Mouse (Mus musculus) frontal cortex, postnatal 36 days (tissue): ENCODE measurements around the gene Gm20388.
"Not testable (repeated sequence)": the region's sequence is repeated elsewhere in the genome, so short reads cannot be mapped to it uniquely, and the experiment has no call there.

Experiments
- DNase-seq, 2 experiments: peaks; one replicate each; pipeline ENCODE4 v3.0.0; 2022; ENCODE audit warnings: low spot score in 2 of 2

Gene Gm20388

DNA sequence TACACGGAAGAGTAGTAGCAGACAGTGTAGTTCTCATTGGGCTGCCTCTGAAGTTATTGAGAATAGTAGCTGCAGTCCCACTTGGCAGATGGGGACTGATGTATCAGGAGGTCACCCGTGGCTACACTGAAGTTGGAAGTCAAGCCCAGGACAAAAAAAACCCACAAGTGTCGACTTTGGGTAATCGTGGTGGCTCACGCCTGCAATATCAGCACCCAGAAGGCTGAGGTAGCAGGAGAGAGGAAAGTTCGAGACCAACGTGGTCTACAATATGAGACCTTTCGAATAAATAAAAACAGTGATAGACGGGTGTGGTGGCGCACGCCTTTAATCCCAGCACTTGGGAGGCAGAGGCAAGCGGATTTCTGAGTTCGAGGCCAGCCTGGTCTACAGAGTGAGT is 1674.1 kb downstream of the Gm20388 start:
- no peak for DNase-seq

DNA sequence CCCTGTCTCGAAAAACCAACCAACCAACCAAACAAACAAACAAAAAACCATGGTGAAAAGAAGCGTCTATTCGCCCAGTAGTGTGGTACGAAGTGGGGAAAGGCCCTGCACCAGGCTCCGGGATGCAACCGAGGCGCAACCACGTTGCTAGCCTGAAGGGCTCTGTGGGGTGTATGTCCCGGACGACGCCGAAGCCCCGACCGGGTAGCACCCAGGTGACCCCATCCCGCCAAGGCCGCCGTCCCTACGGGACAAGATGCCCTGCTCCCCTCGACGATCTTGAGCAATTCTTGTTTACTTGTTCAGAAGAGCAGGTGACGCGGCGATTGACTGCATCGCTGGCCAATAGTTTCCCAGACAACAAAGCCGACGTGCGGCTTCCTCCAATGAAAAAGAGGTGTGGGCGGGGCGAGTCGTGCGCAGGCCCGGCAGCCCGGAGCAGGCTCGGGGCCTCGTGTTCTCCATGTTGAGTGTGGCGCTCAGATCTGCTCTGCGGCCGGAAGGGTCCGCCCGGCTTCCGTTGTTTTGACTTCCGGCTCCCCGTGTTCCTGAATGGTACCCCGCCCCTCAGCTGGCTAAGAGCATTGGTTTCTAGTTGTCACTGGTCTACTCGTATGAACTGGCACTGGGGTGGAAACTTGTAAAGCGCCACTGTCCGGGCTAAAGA is 1674.7 kb downstream of the Gm20388 start:
- DNase-seq: peak; percentile 99 to 100

DNA sequence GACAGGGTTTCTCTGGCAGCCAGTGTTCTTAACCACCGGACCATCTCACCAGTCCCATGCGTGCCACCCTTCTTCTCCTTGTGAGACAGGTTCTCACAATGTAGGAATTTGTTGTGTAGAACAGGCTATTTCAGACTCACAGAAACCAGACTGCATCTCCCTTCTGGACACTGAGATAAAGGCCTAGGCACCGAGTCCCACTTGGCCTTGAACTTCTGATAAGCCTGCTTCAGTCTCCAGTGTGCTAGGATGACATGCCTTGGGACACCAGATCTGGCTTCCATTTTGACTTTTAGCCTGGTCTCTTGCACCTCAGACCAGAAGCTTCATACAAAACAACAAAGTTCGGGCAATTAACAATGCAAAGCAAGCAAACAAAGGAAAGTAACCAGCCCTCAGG is 1678.1 kb downstream of the Gm20388 start:
- DNase-seq: no peak

DNA sequence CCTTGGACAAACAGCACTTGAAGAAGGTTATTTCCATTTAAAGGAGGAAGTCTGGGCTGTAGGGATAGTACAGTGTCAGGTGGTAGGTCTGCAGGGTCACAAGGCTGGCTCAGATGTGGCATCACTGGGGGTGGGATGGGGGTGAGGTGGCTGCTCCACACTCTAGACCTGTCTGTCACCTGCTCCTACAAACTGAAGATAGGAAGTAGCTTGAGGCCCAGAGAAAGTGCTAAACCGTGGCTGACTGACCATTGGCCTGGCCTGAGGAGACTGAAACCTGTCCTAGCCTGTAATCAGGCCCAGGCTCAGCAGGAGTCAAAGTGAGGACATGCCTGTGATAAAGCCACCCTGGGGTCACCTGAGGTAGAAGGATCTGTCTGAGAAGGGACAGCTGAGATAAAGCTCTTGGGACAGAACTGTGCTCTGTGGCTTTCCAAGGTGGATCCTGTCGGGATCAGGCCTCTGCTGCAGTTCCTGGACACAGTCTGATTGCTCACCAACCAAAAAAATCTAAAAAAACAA is 1678.6 kb downstream of the Gm20388 start:
- no peak for DNase-seq

DNA sequence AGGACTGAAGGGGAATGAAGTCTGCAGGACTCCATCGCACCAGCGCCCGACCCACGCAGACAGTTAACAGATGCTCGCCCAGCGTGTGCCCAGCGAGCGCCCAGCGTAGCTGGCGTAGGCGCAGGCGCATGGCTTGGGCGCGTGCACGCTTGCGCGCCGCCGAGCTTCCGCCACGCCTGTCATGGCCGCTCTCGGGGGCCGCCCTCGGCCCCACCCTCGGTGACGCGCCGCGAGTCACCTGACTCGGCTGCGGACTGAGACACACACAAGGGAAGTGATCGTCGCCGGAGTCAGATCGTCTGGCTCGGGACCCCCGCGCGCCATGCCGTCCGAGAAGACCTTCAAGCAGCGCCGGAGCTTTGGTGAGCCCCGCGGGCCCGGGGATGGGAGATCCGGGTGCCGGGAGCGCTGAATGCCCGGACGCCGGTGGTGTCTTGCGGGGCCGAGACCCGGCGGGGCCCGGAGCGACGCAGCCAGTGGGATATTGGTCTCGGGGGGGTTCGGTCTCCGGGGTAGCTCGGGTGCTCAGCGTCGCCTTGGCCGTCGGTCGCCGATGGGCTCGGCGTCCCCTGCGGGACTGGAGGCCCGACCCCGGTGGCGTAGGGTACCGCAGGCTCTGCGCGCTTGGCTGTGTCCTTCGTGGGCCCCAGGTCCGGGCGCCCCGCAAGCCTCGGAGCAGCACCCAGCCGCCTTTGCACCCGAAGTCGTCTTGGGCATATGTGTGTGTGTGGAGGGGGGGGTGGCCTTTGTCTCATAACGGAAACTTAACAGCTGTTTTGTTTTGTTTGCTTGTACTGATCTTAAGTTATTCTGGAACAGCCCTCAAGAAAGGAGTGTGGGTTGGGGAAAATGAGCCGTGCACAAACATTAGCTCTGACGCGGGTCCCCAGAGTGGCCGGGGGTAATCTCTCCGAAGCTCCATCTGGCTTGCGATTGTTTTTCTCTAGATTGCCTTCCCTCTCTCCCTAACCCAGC is 1679.8 kb downstream of the Gm20388 start, which contains the start of gene Map1lc3b:
Gene Map1lc3b (plus strand): TSS at position 159 of the 975 bp plus-strand sequence.
- peak; percentile 96 to 98 for DNase-seq

DNA sequence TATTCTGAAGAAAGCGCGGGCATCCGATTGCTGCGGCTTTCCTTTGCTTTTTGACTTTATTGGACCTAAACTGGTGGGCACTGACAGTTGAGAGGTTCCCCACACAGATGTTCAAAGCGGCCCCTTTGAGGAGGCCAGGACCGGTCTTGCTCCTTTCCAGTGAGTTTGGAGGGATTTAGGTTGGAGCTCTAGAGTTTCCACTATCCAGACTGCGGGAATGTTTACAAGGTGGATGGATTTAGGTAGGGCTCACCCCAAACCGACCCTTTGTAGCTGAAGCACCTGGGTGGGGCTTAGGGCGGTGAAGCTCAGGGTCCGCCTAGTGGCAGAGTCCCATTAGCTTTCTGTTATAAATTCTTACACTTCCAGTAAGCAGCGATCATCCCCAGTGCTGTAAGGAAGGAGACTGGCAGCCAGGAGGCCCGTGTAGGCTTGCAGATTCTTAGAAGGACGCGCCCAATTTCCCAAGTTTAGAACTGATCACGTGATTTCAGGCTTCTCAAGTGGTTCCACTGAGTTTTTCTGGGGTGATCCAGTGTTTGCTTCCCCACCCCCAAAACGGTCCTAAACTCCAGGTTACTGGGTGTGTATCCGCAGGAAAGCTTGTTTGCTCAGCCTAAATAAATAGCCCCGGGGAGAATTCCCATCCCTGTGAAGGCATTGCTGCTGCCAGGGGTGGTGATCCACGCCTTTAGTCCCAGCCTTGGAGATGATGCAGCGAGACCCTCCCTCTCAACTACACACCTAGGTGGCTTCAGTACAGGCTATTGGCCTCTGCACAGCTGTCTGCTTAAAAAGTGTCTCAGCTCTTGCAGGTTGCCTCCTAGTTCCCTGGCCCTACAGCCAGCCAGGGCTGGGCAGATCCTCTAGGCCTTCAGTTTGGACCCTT is 1680.8 kb downstream of the Gm20388 start:
- no peak for DNase-seq

DNA sequence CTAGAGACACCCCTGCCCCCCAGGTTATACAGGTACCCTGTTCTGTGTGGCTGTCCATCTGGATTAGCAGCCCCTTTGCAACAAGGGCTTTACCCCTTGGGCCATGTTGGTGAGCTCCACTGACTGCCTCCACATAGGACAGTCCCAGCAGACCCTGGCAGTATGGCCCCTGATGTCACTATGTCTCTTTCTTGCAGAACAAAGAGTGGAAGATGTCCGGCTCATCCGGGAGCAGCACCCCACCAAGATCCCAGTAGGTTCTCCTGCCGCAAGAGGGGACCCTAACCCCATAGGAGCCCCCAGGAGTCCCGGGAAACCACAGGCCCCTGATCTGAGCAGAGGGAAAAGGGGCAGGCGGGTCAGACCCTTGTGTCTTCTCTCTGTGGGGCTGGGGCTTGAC is 1682.7 kb downstream of the Gm20388 start:
- no peak for DNase-seq

DNA sequence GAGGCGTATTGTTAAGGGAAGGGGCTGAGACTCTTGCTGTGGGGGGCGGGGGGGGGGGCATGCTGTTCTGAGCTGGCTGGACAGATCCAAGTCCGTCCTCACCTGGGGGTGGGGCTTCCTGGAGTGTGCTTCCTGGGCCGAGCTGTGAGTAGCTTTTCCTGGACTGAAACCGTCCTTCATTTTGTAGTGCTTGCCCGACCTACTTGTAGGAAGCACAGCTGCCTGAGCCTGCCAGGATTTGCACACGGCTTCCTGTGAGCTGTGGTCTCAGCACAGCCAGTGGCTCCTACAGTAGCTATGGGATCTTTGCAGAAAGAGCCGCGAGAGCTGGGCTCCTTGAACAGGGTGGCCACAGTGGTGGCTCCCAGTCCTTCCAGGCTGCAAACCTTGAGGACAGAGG is 1683.3 kb downstream of the Gm20388 start:
- DNase-seq: no peak

DNA sequence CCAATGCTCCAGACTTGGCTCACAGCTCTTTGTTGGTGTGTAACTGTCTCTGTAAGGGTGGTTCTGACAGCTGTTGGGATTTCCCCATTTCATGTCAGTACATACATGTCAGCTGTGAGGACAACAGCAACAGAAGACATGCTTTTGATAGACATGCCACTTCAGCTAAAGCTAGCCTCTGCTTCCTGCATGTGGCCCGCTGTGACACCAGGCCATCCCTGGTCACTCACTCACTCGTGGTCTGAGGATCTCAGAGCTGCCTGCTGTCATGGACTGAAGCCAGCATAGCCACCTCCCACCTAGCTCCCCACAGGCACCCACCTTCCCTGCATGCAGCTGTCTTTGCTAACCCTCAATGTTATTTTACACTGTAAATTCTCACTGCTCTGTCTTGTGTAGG is 1686.9 kb downstream of the Gm20388 start:
- not testable (repeated sequence) for DNase-seq

DNA sequence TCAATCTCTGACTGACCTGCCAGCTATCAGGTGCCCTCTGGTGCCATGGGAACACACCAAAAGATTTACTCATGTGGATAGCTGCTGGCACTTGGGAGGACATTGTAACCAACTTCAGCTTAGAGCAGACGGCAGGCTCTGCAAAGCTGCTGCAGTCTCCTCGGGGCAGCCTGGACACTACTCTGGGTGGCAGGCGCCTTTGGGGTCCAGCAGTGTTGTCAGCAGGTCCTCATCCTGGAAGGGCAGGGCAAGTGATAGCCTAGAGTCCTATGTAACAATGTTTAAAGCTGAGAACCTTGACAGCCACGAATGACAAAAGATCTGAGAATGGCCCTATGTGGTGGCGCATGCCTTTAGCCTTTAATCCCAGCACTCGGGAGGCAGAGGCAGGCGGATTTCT is 1687.5 kb downstream of the Gm20388 start:
- DNase-seq: no peak

DNA sequence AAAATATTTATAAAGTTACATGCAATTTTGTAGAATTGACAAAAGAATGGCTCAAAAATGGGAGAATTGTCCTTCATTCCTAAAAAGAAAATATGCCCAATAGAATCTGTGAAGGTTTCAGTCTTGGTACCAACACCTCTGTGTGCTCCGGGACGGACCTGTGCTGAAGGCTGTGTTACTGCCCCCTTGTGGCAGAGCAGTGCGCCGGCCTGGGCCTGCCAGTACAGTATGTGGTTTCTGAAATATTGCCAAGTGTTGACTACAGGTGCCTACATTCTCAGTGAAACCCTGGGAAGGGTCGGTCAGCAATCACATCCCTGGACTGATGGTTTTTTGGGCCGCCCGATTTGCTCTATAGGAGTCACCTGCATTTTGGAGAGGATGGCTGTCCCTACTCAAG is 1688.3 kb downstream of the Gm20388 start:
- DNase-seq: peak; percentile 64 to 76

DNA sequence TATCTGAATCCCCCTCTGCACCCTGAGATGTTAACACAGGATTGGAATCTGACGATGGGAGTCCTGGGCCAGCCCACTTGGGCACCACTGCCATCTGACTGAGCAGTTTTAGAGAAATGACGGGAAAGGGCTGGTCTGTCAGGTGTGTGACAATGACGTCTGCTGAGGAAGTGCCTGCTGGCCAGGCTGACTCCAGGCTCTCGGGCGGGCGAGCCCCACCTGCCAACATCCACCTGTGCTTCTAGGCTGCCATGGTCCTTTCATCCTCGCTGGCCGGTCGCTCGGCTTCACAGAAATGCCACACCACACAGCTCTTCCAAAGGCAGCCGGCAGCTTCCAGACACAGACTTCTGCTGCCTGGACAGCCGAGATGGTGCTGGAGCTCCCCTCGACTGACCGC is 1689.2 kb downstream of the Gm20388 start:
- DNase-seq: no peak

DNA sequence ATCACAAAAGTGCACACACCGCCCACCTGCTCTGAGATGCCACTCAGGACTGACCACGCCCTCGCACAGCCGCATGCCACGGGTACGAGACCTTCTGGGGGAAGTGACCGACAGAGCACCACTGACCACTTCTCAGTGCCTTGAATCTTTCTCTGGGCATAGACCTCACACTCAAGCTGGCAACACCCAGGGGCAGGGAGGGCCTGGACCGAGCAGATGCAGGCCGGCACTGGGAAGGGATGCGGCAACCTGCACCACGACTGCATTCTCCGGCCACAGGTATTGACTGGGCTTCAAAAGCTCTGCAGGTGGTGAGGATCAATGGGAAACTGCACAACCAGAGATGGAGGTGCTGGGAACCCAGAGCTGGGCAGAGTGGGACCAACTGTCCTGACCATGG is 1691.8 kb downstream of the Gm20388 start:
- no peak for DNase-seq

DNA sequence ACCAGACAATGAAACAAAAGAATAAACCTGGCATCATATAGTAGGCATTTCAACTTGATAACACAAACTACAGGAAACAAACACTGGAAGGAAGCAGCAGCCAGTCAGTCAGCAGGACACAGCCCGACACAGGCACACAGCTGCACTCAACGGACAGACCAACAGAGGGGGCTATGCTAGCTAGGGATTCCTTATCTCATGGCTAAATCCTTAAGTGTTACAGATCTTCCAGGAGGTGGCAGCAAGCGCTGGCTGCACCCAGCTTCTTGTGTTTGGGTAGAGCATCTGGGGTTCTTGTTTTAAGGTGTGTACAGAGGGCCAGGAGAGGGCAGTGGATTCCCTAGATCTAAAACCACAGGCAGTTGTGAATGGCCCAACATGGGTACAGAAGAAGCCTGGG is 1692.2 kb downstream of the Gm20388 start:
- peak; percentile 70 to 89 for DNase-seq

DNA sequence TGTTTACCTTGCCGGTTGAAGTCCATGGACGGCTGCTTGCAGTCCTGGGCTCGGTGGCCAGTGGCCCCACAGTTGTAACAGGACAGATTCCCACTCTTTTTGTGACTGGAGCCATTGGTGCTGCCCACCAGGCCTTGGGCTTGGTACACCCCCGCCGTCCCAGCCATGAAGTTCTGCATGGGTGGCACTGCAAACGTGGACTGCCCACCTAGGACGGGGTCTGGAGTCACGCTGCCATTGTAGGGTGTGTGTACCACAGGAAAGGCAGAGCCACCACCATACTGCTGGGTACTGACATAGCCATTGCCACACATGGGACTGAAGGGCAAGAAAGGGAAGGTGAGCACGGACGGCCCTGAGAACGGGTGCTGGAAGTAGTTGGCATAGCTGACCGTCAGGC is 1693.2 kb downstream of the Gm20388 start:
- no peak for DNase-seq

DNA sequence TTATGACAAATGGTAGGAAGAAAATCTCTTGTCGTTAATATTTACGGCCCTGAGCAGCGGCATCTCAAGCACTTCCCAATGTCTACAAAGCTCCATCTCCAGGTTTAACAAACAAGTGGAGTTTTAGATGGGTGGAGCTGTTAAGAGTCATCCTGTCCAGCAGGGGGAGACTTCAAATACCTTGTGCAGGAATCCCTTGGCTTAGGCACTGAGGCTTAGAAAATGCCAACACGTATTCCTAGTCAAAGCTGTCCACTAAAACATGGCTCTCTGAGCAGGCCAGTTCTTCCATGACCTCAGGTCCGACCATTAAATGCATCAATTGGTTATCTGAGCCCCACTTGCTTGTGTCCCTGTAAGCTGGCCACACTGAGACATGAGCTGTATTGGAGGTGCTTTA is 1697.0 kb downstream of the Gm20388 start:
- no peak for DNase-seq

DNA sequence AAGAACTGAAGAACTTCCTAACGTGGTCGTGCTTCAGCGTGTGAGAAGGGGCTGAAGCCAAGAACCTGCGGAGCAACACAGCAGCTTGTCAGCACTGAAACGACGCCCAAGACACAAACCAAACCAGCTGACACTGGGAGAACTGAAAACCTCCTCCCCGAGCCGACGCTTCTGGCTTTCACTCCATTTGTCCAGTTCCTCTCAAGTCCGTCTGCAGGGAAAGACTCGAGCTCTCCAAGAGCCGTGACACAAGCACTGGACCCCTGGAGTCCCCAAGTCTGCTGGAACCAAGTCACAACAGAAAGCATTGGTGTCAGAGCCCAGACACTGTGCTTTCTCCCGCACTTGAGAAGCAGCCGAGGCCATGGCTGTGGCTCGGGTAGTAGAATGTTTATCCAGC is 1698.6 kb downstream of the Gm20388 start:
- no peak for DNase-seq

DNA sequence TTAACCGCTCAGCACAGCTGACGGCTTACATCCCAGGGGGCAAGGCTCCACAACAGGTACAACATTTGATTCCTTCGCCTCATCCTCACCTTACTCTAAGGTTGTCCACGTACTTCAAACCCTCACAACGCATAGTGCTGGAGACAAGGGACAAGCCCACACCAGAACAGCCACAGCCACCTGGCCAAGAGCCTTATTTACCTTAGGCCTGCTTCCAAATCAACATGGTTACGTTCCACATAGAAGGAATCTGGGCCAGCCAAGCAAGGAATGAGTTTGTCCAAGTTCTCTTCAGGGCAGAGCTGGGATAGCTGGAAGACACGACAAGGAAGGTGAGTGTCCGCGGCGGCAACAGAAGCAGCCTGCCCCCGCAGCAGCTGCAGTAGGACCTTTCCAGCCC is 1699.3 kb downstream of the Gm20388 start:
- no peak for DNase-seq

DNA sequence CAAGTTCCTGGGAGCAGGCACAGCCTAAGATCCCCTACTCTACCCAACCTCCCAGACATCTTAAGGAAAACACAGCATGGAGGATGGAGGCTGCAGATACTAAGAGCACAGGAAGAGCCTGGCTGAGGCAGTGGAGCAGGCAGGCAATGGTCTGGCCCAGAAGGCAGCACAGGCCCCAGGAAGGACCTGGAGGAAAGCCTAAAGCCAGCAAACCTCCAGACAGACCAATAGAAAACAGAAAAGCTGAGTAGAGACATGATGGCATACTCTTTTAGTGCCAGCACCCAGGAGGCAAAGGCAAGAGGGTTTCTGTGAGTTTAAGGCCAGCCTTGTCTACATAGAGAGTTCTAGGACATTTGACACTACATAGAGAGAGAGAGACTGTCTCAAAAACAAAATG is 1702.8 kb downstream of the Gm20388 start:
- DNase-seq: no peak

DNA sequence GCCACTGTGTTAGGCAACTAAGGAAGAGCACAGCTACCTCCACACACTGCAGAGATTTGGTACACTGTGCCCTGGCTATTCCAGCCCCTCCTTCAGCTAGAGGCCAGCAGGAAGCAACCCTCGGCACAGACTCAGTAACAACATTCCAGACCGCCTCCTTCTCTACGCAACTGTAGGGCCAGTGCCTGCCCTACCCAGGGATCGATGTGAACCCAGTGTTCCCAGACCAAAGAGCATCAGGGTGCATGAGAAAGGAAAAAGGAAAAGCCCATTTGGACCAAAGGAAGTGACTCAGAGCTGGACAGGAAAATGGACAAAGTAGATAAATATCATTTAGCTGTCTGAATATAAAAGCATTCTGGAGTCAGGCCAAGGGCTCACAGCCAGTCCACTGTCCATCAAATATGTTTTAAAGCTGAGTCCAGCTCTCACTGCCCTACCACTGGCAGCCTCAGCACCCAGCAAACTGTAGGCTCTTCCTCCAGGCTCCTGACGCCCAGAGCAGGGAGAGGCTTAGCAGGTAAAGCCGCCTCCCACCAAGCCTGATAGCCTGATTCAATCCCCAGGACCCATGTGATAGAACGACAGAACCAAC is 1708.9 kb downstream of the Gm20388 start:
- DNase-seq: no peak

DNA sequence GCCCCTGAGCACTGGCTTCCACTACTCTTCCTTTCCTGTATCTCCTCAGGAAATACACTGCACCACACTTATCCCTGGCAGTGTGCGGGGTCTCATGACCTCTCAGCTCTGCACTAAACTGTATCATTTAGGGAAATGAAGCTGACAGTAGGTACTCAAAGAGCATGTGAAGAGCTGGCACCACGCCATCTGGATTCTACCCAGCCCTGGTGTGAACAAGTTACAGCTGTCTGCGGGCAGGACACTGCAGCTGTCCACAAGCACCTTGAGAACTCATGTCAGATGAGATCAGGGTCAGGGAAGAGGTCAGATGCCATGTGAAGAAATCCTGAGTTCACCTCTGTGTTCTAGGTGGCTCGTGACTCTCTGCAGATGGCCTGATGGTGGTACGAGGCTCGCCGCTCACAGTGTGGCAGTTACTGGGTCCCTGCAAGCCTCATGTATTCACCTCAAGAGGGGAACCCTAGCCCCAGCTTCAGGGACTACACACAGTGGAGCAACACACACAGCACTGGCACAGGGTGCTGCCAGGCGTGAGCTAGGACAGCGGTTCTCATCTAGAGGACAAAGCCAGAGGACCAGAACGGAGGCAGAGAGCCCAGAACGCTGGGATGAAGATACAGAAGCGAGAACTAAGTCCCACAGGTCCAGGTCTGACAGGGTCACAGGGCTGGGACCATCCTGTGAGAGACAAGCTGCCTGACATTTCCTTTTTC is 1710.3 kb downstream of the Gm20388 start:
- DNase-seq: no peak
